Mouse (Mus musculus) liver, embryonic 13.5 days (tissue): ENCODE data around the gene Fzd7. TPM values are rescaled to one million over a fixed set of nuclear protein-coding genes. Genes with fewer than 3 reads are reported as not detected.

ENCODE experiments used
- ATAC-seq: fragments of 200-750 bp; cut with Nextera tagmentation; 2 replicates; pipeline ENCODE4 v1.8.0; 2017; ENCODE audit warnings: low read depth, mild to moderate bottlenecking, moderate number of reproducible peaks, moderate library complexity
- DNase-seq: peaks from one replicate; pipeline ENCODE4 v3.0.0; 2022
- H3K27ac ChIP-seq: fragments of 300-500 bp; sonication (generic); 2 replicates; pipeline ENCODE4 v1.5.1; 2015; ENCODE audit warnings: moderate library complexity, mild to moderate bottlenecking, inconsistent platforms
- H3K27me3 ChIP-seq: fragments of 300-500 bp; sonication (generic); 2 replicates; pipeline ENCODE4 v1.6.1; 2015; ENCODE audit warnings: mild to moderate bottlenecking, inconsistent platforms
- H3K36me3 ChIP-seq: fragments of 300-500 bp; sonication (generic); 2 replicates; pipeline ENCODE4 v1.6.1; 2015; ENCODE audit warnings: mild to moderate bottlenecking, inconsistent platforms
- H3K4me1 ChIP-seq: fragments of 300-500 bp; sonication (generic); replicated peaks from 2 replicates; pipeline ENCODE4 v1.6.1; 2015; ENCODE audit warnings: inconsistent platforms
- H3K4me2 ChIP-seq: fragments of 300-500 bp; sonication (generic); 2 replicates; pipeline ENCODE4 v1.6.1; 2015; ENCODE audit warnings: inconsistent platforms, mild to moderate bottlenecking, moderate library complexity
- H3K4me3 ChIP-seq: fragments of 300-500 bp; sonication (generic); replicated peaks from 2 replicates; pipeline ENCODE4 v1.5.1; 2015; ENCODE audit warnings: mild to moderate bottlenecking, inconsistent platforms
- H3K9ac ChIP-seq: fragments of 300-500 bp; sonication (generic); 2 replicates; pipeline ENCODE4 v1.6.1; 2015; ENCODE audit warnings: mild to moderate bottlenecking, inconsistent platforms
- H3K9me3 ChIP-seq: fragments of 300-500 bp; sonication (generic); replicated peaks from 2 replicates; pipeline ENCODE4 v1.6.1; 2016; ENCODE audit warnings: inconsistent platforms
- WGBS: fragments of 180-500 bp; shearing (Covaris S2); methylation state at CpG from one replicate; pipeline ENCODE4 v1.1.7; 2015; ENCODE audit not compliant: insufficient replicate concordance; 5-methylcytosine and 5-hydroxymethylcytosine counted together
- polyA plus RNA-seq: library from polyadenylated mRNA; unstranded; fragments of >200 nt; fragmentation: Nextera tagmentation; extraction: Ambion mirVana; gene quantifications from 2 replicates; pipeline ENCODE4 v1.2.1, GENCODE M21; 2015

Gene Fzd7
- polyA plus RNA-seq, 1 experiment from 2014 or later, result 1.4 TPM

DNA sequence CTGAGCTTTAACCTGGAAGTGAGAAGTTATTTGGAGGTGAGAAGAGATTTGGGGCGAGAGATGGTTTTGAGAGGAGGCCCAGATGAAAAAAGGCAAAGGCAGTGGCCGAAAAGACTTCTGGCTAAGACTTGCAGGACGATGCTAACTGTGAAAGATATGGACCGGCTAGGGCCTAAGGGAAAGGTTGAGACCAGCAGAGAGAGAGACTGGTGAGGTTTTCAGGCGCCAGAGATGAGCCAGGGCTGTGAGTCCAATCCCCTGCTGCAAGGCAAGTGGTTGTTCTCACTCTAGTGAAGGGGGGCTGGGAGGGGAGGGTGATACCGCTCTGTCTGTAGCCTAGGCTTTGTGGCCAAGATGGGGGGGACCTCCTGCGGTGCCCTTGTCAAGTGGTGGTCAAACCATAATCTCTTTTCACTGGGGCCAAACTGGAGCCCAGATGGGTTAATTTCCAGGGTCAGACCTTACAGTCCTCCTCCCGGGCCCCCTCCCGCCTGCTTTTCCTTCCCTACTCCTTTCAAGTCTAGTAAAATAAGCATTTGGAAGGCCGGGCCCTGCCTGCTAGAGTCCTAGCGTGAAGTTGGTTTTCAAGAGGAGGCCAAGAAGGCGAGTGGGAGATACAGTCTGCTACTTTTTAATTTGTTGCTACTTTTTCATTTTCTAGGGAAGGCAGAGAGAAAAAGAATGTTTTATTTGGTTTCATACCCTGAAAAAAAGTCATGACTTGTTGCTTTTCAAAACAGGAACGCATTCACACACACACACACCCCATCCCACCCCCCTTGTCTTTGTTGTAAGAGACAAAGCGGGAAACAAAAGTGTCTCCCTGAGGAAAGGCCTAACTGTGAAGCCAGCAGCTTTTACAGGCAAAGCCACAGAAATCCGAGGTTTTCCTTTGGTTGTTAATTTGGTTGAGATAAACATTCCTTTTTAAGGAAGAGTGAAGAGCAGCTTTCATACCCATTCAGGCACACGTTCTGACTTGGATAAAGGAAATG is 2.9 kb downstream of the Fzd7 start:
- Histone ChIP-seq H3K27ac (peak overlapping the region; percentile 13; the same call in 1 of the 2 replicates), H3K4me3 (peak overlapping the region; percentile 71), H3K27me3 (peaks cover 26% of the 10 kb centered on the region), H3K9ac (peak overlapping the region; percentile 78), H3K4me2 (peak overlapping the region; percentile 98), H3K36me3 (peaks cover 6% of the 10 kb centered on the region; the same call in 1 of the 2 replicates), H3K4me1 (peaks cover 85% of the 10 kb centered on the region), H3K9me3 (no peaks in the 10 kb centered on the region)
- DNase-seq, result no peak
- no peak for ATAC-seq
- WGBS, result 49% methylated on average over 16 of the region's 16 CpGs

GRCm38 (mm10) chr1:59485803-59486202 is 3.6 kb downstream of the Fzd7 start:
- 63% methylated on average over 4 of the region's 4 CpGs for WGBS
- H3K27me3 ChIP-seq, result peaks cover 26% of the 10 kb centered on the region
- H3K4me3 ChIP-seq, result peak overlapping the region; percentile 71; the same call in 1 of the 2 replicates
- no peak overlapping the region for H3K27ac ChIP-seq
- H3K36me3 ChIP-seq, result peaks cover 6% of the 10 kb centered on the region; the same call in 1 of the 2 replicates
- no peak for DNase-seq
- no peaks in the 10 kb centered on the region for H3K9me3 ChIP-seq
- H3K4me2 ChIP-seq, result peak overlapping the region; percentile 98
- H3K4me1 ChIP-seq, result peaks cover 81% of the 10 kb centered on the region
- H3K9ac ChIP-seq, result peak overlapping the region; percentile 78; the same call in 1 of the 2 replicates
- ATAC-seq, result no peak

- no peaks in the 10 kb centered on the region for H3K9me3 ChIP-seq
- H3K36me3 ChIP-seq, result peaks cover 6% of the 10 kb centered on the region; the same call in 1 of the 2 replicates
- H3K4me1 ChIP-seq, result peaks cover 86% of the 10 kb centered on the region
- peak overlapping the region; percentile 59 for H3K4me2 ChIP-seq
- ATAC-seq (no peak; the same call in 1 of the 2 replicates), DNase-seq (no peak)
- peak overlapping the region; percentile 28 for H3K4me3 ChIP-seq
- H3K9ac ChIP-seq, result peak overlapping the region; percentile 35
- peaks cover 21% of the 10 kb centered on the region for H3K27me3 ChIP-seq
- H3K27ac ChIP-seq, result peak overlapping the region; percentile 74
- WGBS, result 6% methylated on average over 10 of the region's 10 CpGs
Measured at GRCm38 (mm10) chr1:59487651-59488051, 5.4 kb downstream of the Fzd7 start.

GRCm38 (mm10) chr1:59488481-59488880 is 6.3 kb downstream of the Fzd7 start:
- Histone ChIP-seq H3K9me3 (no peaks in the 10 kb centered on the region), H3K36me3 (peaks cover 6% of the 10 kb centered on the region; the same call in 1 of the 2 replicates), H3K4me2 (no peak overlapping the region), H3K27ac (no peak overlapping the region), H3K4me1 (peaks cover 86% of the 10 kb centered on the region), H3K9ac (no peak overlapping the region), H3K27me3 (peaks cover 13% of the 10 kb centered on the region), H3K4me3 (no peak overlapping the region)
- DNase-seq (no peak), ATAC-seq (no peak)
- 65% methylated on average over 4 of the region's 4 CpGs for WGBS

DNA sequence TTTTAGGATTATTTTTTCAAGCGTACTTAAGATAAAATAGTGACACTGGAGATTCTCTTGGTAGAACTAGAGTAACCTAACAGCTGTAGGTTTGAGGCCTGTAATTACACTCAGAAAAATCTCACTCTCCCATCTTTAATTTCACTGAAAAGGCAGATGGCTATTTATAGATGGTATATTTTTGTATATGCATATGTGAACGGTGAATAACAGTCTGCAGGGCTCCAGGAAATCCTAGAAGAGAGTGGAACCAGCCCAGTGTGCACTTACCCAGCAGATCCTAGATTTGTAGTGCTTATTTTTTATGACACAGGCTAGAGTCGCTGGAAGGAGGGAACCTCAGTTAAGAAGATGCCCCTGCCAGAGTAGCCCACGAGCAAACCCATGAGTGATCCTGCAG is 6.8 kb downstream of the Fzd7 start:
- Histone ChIP-seq H3K36me3 (peaks cover 5% of the 10 kb centered on the region; the same call in 1 of the 2 replicates), H3K9ac (no peak overlapping the region), H3K27me3 (peaks cover 8% of the 10 kb centered on the region), H3K4me3 (no peak overlapping the region), H3K9me3 (no peaks in the 10 kb centered on the region), H3K27ac (no peak overlapping the region), H3K4me2 (no peak overlapping the region), H3K4me1 (peaks cover 86% of the 10 kb centered on the region)
- DNase-seq (no peak), ATAC-seq (no peak)
- WGBS, result 59% methylated on average over 4 of the region's 4 CpGs

DNA sequence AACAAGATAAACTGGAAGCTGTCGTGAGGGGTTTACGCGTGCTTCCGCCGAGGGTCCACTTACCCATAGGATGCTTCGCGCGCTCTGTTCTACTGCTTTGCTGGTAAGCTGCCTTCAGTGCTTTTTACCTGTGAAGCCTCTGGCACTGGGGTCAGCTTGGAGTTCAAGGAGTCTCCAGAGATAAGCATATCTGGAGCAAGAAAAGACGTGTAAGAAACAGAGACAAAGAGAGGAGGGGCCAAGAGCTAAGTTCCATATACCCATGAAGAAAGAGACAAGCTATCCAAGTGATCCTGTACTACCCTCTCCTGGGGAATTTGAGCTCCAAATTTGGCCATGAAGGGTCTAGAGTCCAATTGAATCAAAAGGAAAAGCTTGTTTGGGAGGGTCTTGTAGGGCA is 9.3 kb downstream of the Fzd7 start:
- WGBS, result 67% methylated on average over 9 of the region's 9 CpGs
- ATAC-seq, result peak; percentile 39
- Histone ChIP-seq H3K4me2 (peak overlapping the region; percentile 10), H3K27ac (peak overlapping the region; percentile 50), H3K9ac (peak overlapping the region; percentile 22; the same call in 1 of the 2 replicates), H3K36me3 (no peaks in the 10 kb centered on the region), H3K9me3 (no peaks in the 10 kb centered on the region), H3K27me3 (no peaks in the 10 kb centered on the region), H3K4me3 (no peak overlapping the region), H3K4me1 (peaks cover 65% of the 10 kb centered on the region)
- DNase-seq, result no peak

GRCm38 (mm10) chr1:59492432-59492831 is 10.2 kb downstream of the Fzd7 start:
- WGBS, result 24% methylated on average over 4 of the region's 4 CpGs
- peak overlapping the region; percentile 22; the same call in 1 of the 2 replicates for H3K9ac ChIP-seq
- no peak overlapping the region for H3K4me3 ChIP-seq
- peak; percentile 83 for ATAC-seq
- H3K4me2 ChIP-seq, result peak overlapping the region; percentile 10; the same call in 1 of the 2 replicates
- peaks cover 59% of the 10 kb centered on the region for H3K4me1 ChIP-seq
- no peaks in the 10 kb centered on the region for H3K9me3 ChIP-seq
- peak; percentile 44 for DNase-seq
- no peaks in the 10 kb centered on the region for H3K36me3 ChIP-seq
- no peaks in the 10 kb centered on the region for H3K27me3 ChIP-seq
- H3K27ac ChIP-seq, result peak overlapping the region; percentile 75

- 84% methylated on average over 5 of the region's 5 CpGs for WGBS
- H3K9me3 ChIP-seq, result no peaks in the 10 kb centered on the region
- DNase-seq (no peak), ATAC-seq (no peak)
- H3K4me3 ChIP-seq, result no peak overlapping the region
- peaks cover 52% of the 10 kb centered on the region for H3K4me1 ChIP-seq
- H3K27me3 ChIP-seq, result no peaks in the 10 kb centered on the region
- H3K27ac ChIP-seq, result no peak overlapping the region
- no peak overlapping the region for H3K4me2 ChIP-seq
- H3K36me3 ChIP-seq, result no peaks in the 10 kb centered on the region
- no peak overlapping the region for H3K9ac ChIP-seq
Measured at GRCm38 (mm10) chr1:59495970-59496369, 13.7 kb downstream of the Fzd7 start.

- ATAC-seq, result peak; percentile 81
- Histone ChIP-seq H3K4me1 (peaks cover 32% of the 10 kb centered on the region), H3K9ac (no peak overlapping the region), H3K36me3 (no peaks in the 10 kb centered on the region), H3K4me2 (no peak overlapping the region), H3K9me3 (no peaks in the 10 kb centered on the region), H3K4me3 (no peak overlapping the region), H3K27ac (peak overlapping the region; percentile 69), H3K27me3 (no peaks in the 10 kb centered on the region)
- no peak for DNase-seq
- WGBS, result 29% methylated on average over 6 of the region's 6 CpGs
Measured at GRCm38 (mm10) chr1:59497741-59498613, 15.8 kb downstream of the Fzd7 start.

GRCm38 (mm10) chr1:59499327-59499726 is 17.1 kb downstream of the Fzd7 start:
- WGBS, result 52% methylated on average over 3 of the region's 3 CpGs
- Histone ChIP-seq H3K9me3 (no peaks in the 10 kb centered on the region), H3K4me1 (peaks cover 22% of the 10 kb centered on the region), H3K4me2 (no peak overlapping the region), H3K36me3 (no peaks in the 10 kb centered on the region), H3K27ac (peak overlapping the region; percentile 69; the same call in 1 of the 2 replicates), H3K4me3 (no peak overlapping the region), H3K9ac (no peak overlapping the region), H3K27me3 (no peaks in the 10 kb centered on the region)
- DNase-seq (no peak), ATAC-seq (no peak)

DNA sequence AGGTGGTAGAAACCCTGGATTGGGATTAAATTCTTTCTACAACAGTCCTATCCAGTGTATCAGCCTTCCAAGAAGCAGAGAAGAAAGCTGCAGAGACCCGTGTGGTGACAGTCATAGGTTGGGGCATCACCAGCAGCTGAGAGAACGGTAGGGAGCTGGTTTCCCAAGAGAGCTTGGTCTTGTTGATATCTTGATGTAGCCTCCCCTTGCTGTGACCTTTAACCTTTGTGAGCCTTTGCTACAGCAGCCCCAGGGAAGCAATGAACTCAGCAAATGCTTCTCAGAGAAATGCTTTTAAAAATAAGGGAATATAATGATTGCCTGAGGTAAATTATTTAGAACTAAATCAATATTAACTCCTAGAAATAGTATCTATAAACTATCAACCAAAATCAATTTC is 20.1 kb downstream of the Fzd7 start:
- H3K36me3 ChIP-seq, result no peaks in the 10 kb centered on the region
- H3K4me1 ChIP-seq, result peaks cover 21% of the 10 kb centered on the region
- no peaks in the 10 kb centered on the region for H3K27me3 ChIP-seq
- no peak overlapping the region for H3K9ac ChIP-seq
- 52% methylated on average over 2 of the region's 2 CpGs for WGBS
- DNase-seq (no peak), ATAC-seq (no peak)
- H3K9me3 ChIP-seq, result no peaks in the 10 kb centered on the region
- no peak overlapping the region for H3K4me3 ChIP-seq
- H3K27ac ChIP-seq, result no peak overlapping the region
- H3K4me2 ChIP-seq, result no peak overlapping the region
